9 mouse cellular contexts compared by ENCODE assay signal in genomic region chr10:44474256-44474655, GRCm38 (mm10). TPM values are rescaled to one million over a fixed set of nuclear protein-coding genes. Genes with fewer than 3 reads are reported as not detected.
DNase-seq lines count a peak whose midpoint lies in the region; ATAC-seq and TF ChIP-seq lines count a peak whose summit lies in the region.
"Had no signal": no experiment of that assay in that cellular context is flagged by ENCODE, and none has a peak within 500 bp of the region (broad histone marks: within the 10 kb centered on the region; RNA-seq: fewer than 3 reads in every experiment).

No protein-coding gene starts in this region.

- WGBS in heart, postnatal 0 days: 7% methylated on average over 10 of the region's 10 CpGs
- WGBS in lung, embryonic 14.5 days: 8% methylated on average over 10 of the region's 10 CpGs
- WGBS in cerebellum, adult 2 months: 29% methylated on average over 10 of the region's 10 CpGs

- DNase-seq in gastrocnemius, adult 18-20 months (ENCODE audit: low spot score): peak; percentile 12
- DNase-seq in gastrocnemius, postnatal 14 days: no peak
- peak; percentile 60 for DNase-seq in NIH3T3 (ENCODE audit: low read depth)
- DNase-seq in heart, postnatal 0 days (ENCODE audit: low spot score): peak; percentile 74
- peak; percentile 94 for DNase-seq in lung, embryonic 14.5 days
- DNase-seq in layer of hippocampus, postnatal 14 days (ENCODE audit: low spot score in 2 of 2): no peak
- no peak for DNase-seq in right cerebral cortex, adult 18-20 months
- no peak for DNase-seq in cerebellum, adult 2 months

- H3K27ac ChIP-seq in heart, postnatal 0 days (ENCODE audit: low read depth): no peak overlapping the region
- no peak overlapping the region for H3K27ac ChIP-seq in lung, embryonic 14.5 days (ENCODE audit: low read depth)
- H3K27ac ChIP-seq in cerebellum, adult 2 months (ENCODE audit: insufficient read depth, low read length): no peak overlapping the region

- no peaks in the 10 kb centered on the region for H3K36me3 ChIP-seq in heart, postnatal 0 days (replicated peaks; ENCODE audit: control insufficient read depth, insufficient read depth, low read length)
- no peaks in the 10 kb centered on the region for H3K36me3 ChIP-seq in lung, embryonic 14.5 days (ENCODE audit: insufficient read depth)
- H3K36me3 ChIP-seq: G1E had no signal

- no peak overlapping the region for H3K4me2 ChIP-seq in heart, postnatal 0 days (ENCODE audit: low read depth, low read length)
- no peak overlapping the region for H3K4me2 ChIP-seq in lung, embryonic 14.5 days

- H3K27me3 ChIP-seq in heart, postnatal 0 days (ENCODE audit: control insufficient read depth, insufficient read depth, low read length): peaks cover 11% of the 10 kb centered on the region; the same call in 1 of the 2 replicates
- H3K27me3 ChIP-seq in lung, embryonic 14.5 days (ENCODE audit: insufficient read depth, low read length): peaks cover 8% of the 10 kb centered on the region; the same call in 1 of the 2 replicates
- no peaks in the 10 kb centered on the region for H3K27me3 ChIP-seq in cerebellum, adult 2 months (ENCODE audit: control insufficient read depth, insufficient read depth, low read length)

- ATAC-seq in heart, postnatal 0 days (ENCODE audit: insufficient read depth, low read depth): peak; percentile 68
- peak; percentile 88 for ATAC-seq in lung, embryonic 14.5 days (ENCODE audit: insufficient read depth)

- peaks cover 5% of the 10 kb centered on the region; the same call in 1 of the 2 replicates for H3K4me1 ChIP-seq in heart, postnatal 0 days (ENCODE audit: control insufficient read depth, insufficient read depth)
- peaks cover 5% of the 10 kb centered on the region; the same call in 1 of the 2 replicates for H3K4me1 ChIP-seq in lung, embryonic 14.5 days (ENCODE audit: insufficient read depth)
- H3K4me1 ChIP-seq in cerebellum, adult 2 months (ENCODE audit: control insufficient read depth, insufficient read depth, low read length): no peaks in the 10 kb centered on the region

- TF ChIP-seq EP300 in heart, postnatal 0 days (IDR thresholded peaks at IDR 0.05; ENCODE audit: low read depth): no peak

- no peak overlapping the region for H3K9ac ChIP-seq in heart, postnatal 0 days (replicated peaks; ENCODE audit: low read depth, low read length)
- no peak overlapping the region for H3K9ac ChIP-seq in lung, embryonic 14.5 days

- no peak for TF ChIP-seq CTCF in heart, postnatal 0 days (IDR thresholded peaks at IDR 0.05; ENCODE audit: low read depth)
- no peak for TF ChIP-seq CTCF in lung, embryonic 14.5 days (IDR thresholded peaks at IDR 0.05; ENCODE audit: low read depth)
- TF ChIP-seq CTCF in cerebellum, adult 2 months (IDR thresholded peaks at IDR 0.05; ENCODE audit: borderline replicate concordance, insufficient read depth, low read depth, low read length): no peak

- H3K4me3 ChIP-seq in heart, postnatal 0 days (ENCODE audit: low read depth, low read length): no peak overlapping the region
- no peak overlapping the region for H3K4me3 ChIP-seq in lung, embryonic 14.5 days (ENCODE audit: low read depth, low read length)
- no peak overlapping the region for H3K4me3 ChIP-seq in cerebellum, adult 2 months (replicated peaks; ENCODE audit: insufficient read depth, low read depth, low read length)

- intact Hi-C loops in gastrocnemius, postnatal 14 days (cut with DNase I; ENCODE audit: low total_unique reads): no loop called here

- TF ChIP-seq POLR2A in cerebellum, adult 2 months (IDR thresholded peaks at IDR 0.05; ENCODE audit: borderline replicate concordance, insufficient read depth, low read length): no peak

- no peaks in the 10 kb centered on the region for H3K9me3 ChIP-seq in heart, postnatal 0 days (replicated peaks; ENCODE audit: control insufficient read depth, low read length)
- H3K9me3 ChIP-seq in lung, embryonic 14.5 days (ENCODE audit: low read depth, low read length): no peaks in the 10 kb centered on the region
- H3K9me3 ChIP-seq: G1E had no signal

RNA-seq across cellular contexts. Expression of gene Prdm1, which starts 54.0 kb away (rescaled TPM):
- under 1 TPM; 0.16 to 0.43 TPM for total RNA-seq in gastrocnemius, adult 18-20 months (2021)
- 1 to 10 TPM in 1 of 2 experiments, under 1 TPM in 1; 0.89 to 1.8 TPM for total RNA-seq in gastrocnemius, postnatal 14 days (2021)
- 0.85 and 1.1 TPM in 2 replicates for total RNA-seq in heart, postnatal 0 days (2014; rRNA removed; ENCODE audit: low replicate concordance)
- polyA plus RNA-seq in heart, postnatal 0 days (2015; fragmentation: Nextera tagmentation; extraction: Ambion mirVana): 0.48 and 0.63 TPM in 2 replicates
- polyA plus RNA-seq in lung, embryonic 14.5 days (2014; fragmentation: Nextera tagmentation; extraction: Ambion mirVana): 2.6 and 2.7 TPM in 2 replicates
- 1 to 10 TPM in 1 of 2 experiments, under 1 TPM in 1; 0.98 to 1.2 TPM for total RNA-seq in layer of hippocampus, postnatal 14 days (2021)
- 0.29 and 0.35 TPM in 2 replicates for polyA plus RNA-seq in cerebellum, adult 2 months (2012; rRNA removed)

Comparison
In these comparisons a context has a peak if more than half of its experiments do, and no peak if none do; other contexts are left out.
1. DNase-seq: peak in gastrocnemius, adult 18-20 months (single experiment), NIH3T3 (single experiment), heart, postnatal 0 days (single experiment) and lung, embryonic 14.5 days (single experiment); none in gastrocnemius, postnatal 14 days (single experiment), layer of hippocampus, postnatal 14 days (0 of 2), right cerebral cortex, adult 18-20 months (single experiment) and cerebellum, adult 2 months (0 of 2).